ENCODE assay signal across 9 mouse cellular contexts in the genomic region with DNA sequence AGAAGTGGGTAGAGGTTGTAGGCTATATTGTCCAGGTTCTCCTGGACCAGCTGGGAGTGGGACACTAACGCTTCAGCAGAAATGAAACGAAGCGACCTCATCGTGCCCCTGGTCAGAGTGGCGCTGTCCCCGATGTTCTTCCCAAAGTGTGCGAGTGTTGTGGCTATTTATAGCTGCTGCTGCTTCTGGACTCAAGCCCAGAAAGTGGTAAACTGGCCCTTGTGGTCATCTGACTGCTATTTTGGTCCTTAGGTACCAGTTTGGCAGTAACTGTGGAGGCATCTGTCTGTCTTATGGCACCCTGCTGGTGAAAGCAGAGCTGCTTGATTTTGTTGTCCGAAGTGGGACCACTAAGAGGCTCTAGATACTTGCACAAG. TPM values are rescaled to one million over a fixed set of nuclear protein-coding genes. Genes with fewer than 3 reads are reported as not detected.
DNase-seq lines count a peak whose midpoint lies in the region; ATAC-seq lines count a peak whose summit lies in the region.
"Had no signal": no experiment of that assay in that cellular context is flagged by ENCODE, and none has a peak within 500 bp of the region (broad histone marks: within the 10 kb centered on the region; RNA-seq: fewer than 3 reads in every experiment).

Lrrc14b (minus strand) TSS at position 147 of the 377 bp plus-strand sequence.

- no peaks in the 10 kb centered on the region for H3K27me3 ChIP-seq in embryonic facial prominence, embryonic 14.5 days (replicated peaks; ENCODE audit: control insufficient read depth, insufficient read depth, low read length)
- H3K27me3 ChIP-seq in embryonic facial prominence, embryonic 10.5 days (replicated peaks; ENCODE audit: low read depth, poor library complexity, severe bottlenecking) = no peaks in the 10 kb centered on the region
- H3K27me3 ChIP-seq in hindbrain, embryonic 10.5 days (ENCODE audit: insufficient read depth, poor library complexity, severe bottlenecking) = no peaks in the 10 kb centered on the region

- no peaks in the 10 kb centered on the region for H3K9me3 ChIP-seq in embryonic facial prominence, embryonic 14.5 days (ENCODE audit: control insufficient read depth, low read length)
- H3K9me3 ChIP-seq in embryonic facial prominence, embryonic 10.5 days = no peaks in the 10 kb centered on the region
- no peaks in the 10 kb centered on the region for H3K9me3 ChIP-seq in hindbrain, embryonic 10.5 days

- no peak within 1 kb of the TSS for H3K4me2 ChIP-seq in embryonic facial prominence, embryonic 14.5 days (ENCODE audit: low read depth, low read length)

- WGBS in embryonic facial prominence, embryonic 14.5 days = 88% methylated on average over 8 of the region's 8 CpGs
- 88% methylated on average over 8 of the region's 8 CpGs for WGBS in embryonic facial prominence, embryonic 10.5 days
- WGBS in hindbrain, embryonic 10.5 days = 90% methylated on average over 8 of the region's 8 CpGs

- no peaks in the 10 kb centered on the region for H3K4me1 ChIP-seq in embryonic facial prominence, embryonic 14.5 days (ENCODE audit: control insufficient read depth, insufficient read depth, low read length)
- H3K4me1 ChIP-seq in embryonic facial prominence, embryonic 10.5 days = no peaks in the 10 kb centered on the region
- no peaks in the 10 kb centered on the region for H3K4me1 ChIP-seq in hindbrain, embryonic 10.5 days (replicated peaks)

- H3K9ac ChIP-seq in embryonic facial prominence, embryonic 14.5 days (ENCODE audit: low read depth, low read length) = no peak within 1 kb of the TSS

- peaks cover 27% of the 10 kb centered on the region for H3K36me3 ChIP-seq in embryonic facial prominence, embryonic 14.5 days (ENCODE audit: control insufficient read depth, insufficient read depth, low read length)
- H3K36me3 ChIP-seq in embryonic facial prominence, embryonic 10.5 days (replicated peaks) = peaks cover 46% of the 10 kb centered on the region
- H3K36me3 ChIP-seq in hindbrain, embryonic 10.5 days = peaks cover 46% of the 10 kb centered on the region

- DNase-seq in embryonic facial prominence, embryonic 14.5 days (ENCODE audit: low spot score) = peak; percentile 44
- DNase-seq in embryonic facial prominence, embryonic 10.5 days (ENCODE audit: low spot score) = no peak
- DNase-seq in adrenal gland, postnatal 14 days = peak; percentile 60
- DNase-seq in gastrocnemius, postnatal 4 days (ENCODE audit: low spot score in 2 of 2) = peak in 1 of 2 experiments; percentile 16
- DNase-seq in kidney, postnatal 36 days = peak; percentile 54 to 55
- DNase-seq in thymus, adult 18-20 months = no peak
- DNase-seq in urinary bladder, postnatal 10 days (ENCODE audit: low spot score) = no peak
- DNase-seq in hindbrain, embryonic 10.5 days (ENCODE audit: low spot score) = no peak

- ATAC-seq in embryonic facial prominence, embryonic 14.5 days (ENCODE audit: low read depth) = no peak

- no peak within 1 kb of the TSS for H3K27ac ChIP-seq in embryonic facial prominence, embryonic 14.5 days (replicated peaks; ENCODE audit: low read depth, low read length)
- no peak within 1 kb of the TSS for H3K27ac ChIP-seq in embryonic facial prominence, embryonic 10.5 days (replicated peaks)
- H3K27ac ChIP-seq in hindbrain, embryonic 10.5 days = no peak within 1 kb of the TSS

- H3K4me3 ChIP-seq in embryonic facial prominence, embryonic 14.5 days (ENCODE audit: low read depth, low read length) = no peak within 1 kb of the TSS
- no peak within 1 kb of the TSS for H3K4me3 ChIP-seq in embryonic facial prominence, embryonic 10.5 days
- no peak within 1 kb of the TSS for H3K4me3 ChIP-seq in hindbrain, embryonic 10.5 days

RNA-seq across cellular contexts. Expression of gene Lrrc14b, which starts in this region (rescaled TPM):
- polyA plus RNA-seq in embryonic facial prominence, embryonic 14.5 days (2014; fragmentation: Nextera tagmentation; extraction: Ambion mirVana) = 0.10 TPM in 1 of 2 replicates, not detected in the other
- polyA plus RNA-seq in embryonic facial prominence, embryonic 10.5 days (2016; fragmentation: Nextera tagmentation; extraction: Ambion mirVana) = not detected in 2 replicates
- 0.15 and 0.19 TPM in 2 replicates for total RNA-seq in adrenal gland, postnatal 14 days (2021)
- total RNA-seq in gastrocnemius, postnatal 4 days (2021) = 10 to 100 TPM; 33.2 to 39.0 TPM
- not detected in 2 replicates for polyA plus RNA-seq in hindbrain, embryonic 10.5 days (2016; fragmentation: Nextera tagmentation; extraction: Ambion mirVana)
- polyA plus RNA-seq: embryonic facial prominence, embryonic 11.5 days had no signal

Comparison
In these comparisons a context has a peak if more than half of its experiments do, and no peak if none do; other contexts are left out.
1. RNA of gene Lrrc14b (total RNA-seq): 33.2 to 39.0 TPM in gastrocnemius, postnatal 4 days; 0.15 to 0.19 TPM in adrenal gland, postnatal 14 days; every median in the first group is over 10 times any median in the second.
2. Peak in DNase-seq in embryonic facial prominence, embryonic 14.5 days; RNA of the gene not detected or under 1 TPM.
3. Peak in DNase-seq in adrenal gland, postnatal 14 days; RNA of the gene not detected or under 1 TPM.
4. DNase-seq: peak in kidney, postnatal 36 days (2 of 2); none in embryonic facial prominence, embryonic 10.5 days (single experiment), thymus, adult 18-20 months (0 of 2), urinary bladder, postnatal 10 days (single experiment) and hindbrain, embryonic 10.5 days (single experiment).